ENCODE assay signal across 9 mouse cellular contexts in the genomic region with DNA sequence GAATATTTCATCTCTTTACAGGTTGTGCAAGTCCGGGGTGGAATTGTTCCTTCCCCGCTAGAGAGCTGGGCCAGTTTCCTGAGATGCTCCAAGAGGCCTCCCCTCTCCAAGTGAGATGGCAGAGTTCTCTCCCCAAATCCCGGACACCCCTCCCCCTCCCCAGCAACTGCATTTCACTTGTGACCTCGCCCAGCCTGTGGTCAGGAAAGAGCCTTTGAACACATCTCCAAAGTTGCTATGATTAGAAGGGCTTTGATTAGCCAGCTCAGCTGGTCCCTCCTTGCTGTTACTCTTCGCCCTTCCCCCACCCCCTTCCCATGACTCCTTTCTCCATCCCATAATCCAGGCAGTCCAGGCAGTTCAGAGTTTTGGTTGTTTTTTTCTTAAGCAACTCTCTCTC.
DNase-seq lines count a peak whose midpoint lies in the region; ATAC-seq and TF ChIP-seq lines count a peak whose summit lies in the region.
"Had no signal": no experiment of that assay in that cellular context is flagged by ENCODE, and none has a peak within 500 bp of the region (broad histone marks: within the 10 kb centered on the region; RNA-seq: fewer than 3 reads in every experiment).

No protein-coding gene starts in this region.

- peaks cover 14% of the 10 kb centered on the region for H3K4me1 ChIP-seq in lung, embryonic 14.5 days (ENCODE audit: insufficient read depth)
- peaks cover 5% of the 10 kb centered on the region; the same call in 1 of the 2 replicates for H3K4me1 ChIP-seq in neural tube, embryonic 11.5 days (ENCODE audit: control insufficient read depth, insufficient read depth, low read length)

- peak overlapping the region; percentile 39; the same call in 1 of the 2 replicates for H3K4me2 ChIP-seq in lung, embryonic 14.5 days
- no peak overlapping the region for H3K4me2 ChIP-seq in neural tube, embryonic 11.5 days (ENCODE audit: low read depth)
- H3K4me2 ChIP-seq: embryonic facial prominence, embryonic 13.5 days had no signal

- no peak overlapping the region for H3K4me3 ChIP-seq in lung, embryonic 14.5 days (ENCODE audit: low read depth, low read length)
- H3K4me3 ChIP-seq in neural tube, embryonic 11.5 days (ENCODE audit: low read depth, low read length), result no peak overlapping the region
- H3K4me3 ChIP-seq: embryonic facial prominence, embryonic 13.5 days had no signal

- no peak overlapping the region for H3K9ac ChIP-seq in lung, embryonic 14.5 days
- H3K9ac ChIP-seq in neural tube, embryonic 11.5 days (ENCODE audit: low read length), result no peak overlapping the region
- H3K9ac ChIP-seq: embryonic facial prominence, embryonic 13.5 days had no signal

- no peak for TF ChIP-seq CTCF in lung, embryonic 14.5 days (IDR thresholded peaks at IDR 0.05; ENCODE audit: low read depth)

- ATAC-seq in lung, embryonic 14.5 days (ENCODE audit: insufficient read depth), result peak; percentile 84
- no peak for ATAC-seq in neural tube, embryonic 11.5 days (ENCODE audit: insufficient read depth, low FRiP score, low TSS enrichment)

- no peaks in the 10 kb centered on the region for H3K9me3 ChIP-seq in lung, embryonic 14.5 days (ENCODE audit: low read depth, low read length)
- H3K9me3 ChIP-seq in neural tube, embryonic 11.5 days (ENCODE audit: control insufficient read depth, low read length), result no peaks in the 10 kb centered on the region
- H3K9me3 ChIP-seq: embryonic facial prominence, embryonic 13.5 days had no signal

- WGBS in lung, embryonic 14.5 days, result 11% methylated on average over 5 of the region's 5 CpGs
- 35% methylated on average over 5 of the region's 5 CpGs for WGBS in neural tube, embryonic 11.5 days

- no peaks in the 10 kb centered on the region for H3K36me3 ChIP-seq in lung, embryonic 14.5 days (ENCODE audit: insufficient read depth)
- no peaks in the 10 kb centered on the region for H3K36me3 ChIP-seq in neural tube, embryonic 11.5 days (ENCODE audit: control insufficient read depth, insufficient read depth, low read length)
- H3K36me3 ChIP-seq: embryonic facial prominence, embryonic 13.5 days had no signal

- DNase-seq in adrenal gland, adult 2 months, result peak; percentile 33
- no peak for DNase-seq in adrenal gland, postnatal 4 days (ENCODE audit: low spot score in 2 of 2)
- peak; percentile 71 for DNase-seq in lung, embryonic 14.5 days
- DNase-seq in lung, postnatal 25 days (ENCODE audit: low spot score), result no peak
- DNase-seq in kidney, postnatal 10 days, result peak; percentile 65
- DNase-seq in neural tube, embryonic 11.5 days (ENCODE audit: low spot score), result peak; percentile 35
- no peak for DNase-seq in layer of hippocampus, postnatal 14 days (ENCODE audit: low spot score in 2 of 2)
- no peak for DNase-seq in spleen, adult 18-20 months

- H3K27ac ChIP-seq in lung, embryonic 14.5 days (ENCODE audit: low read depth), result peak overlapping the region; percentile 64
- H3K27ac ChIP-seq in neural tube, embryonic 11.5 days (ENCODE audit: low read depth, low read length), result no peak overlapping the region

- no peaks in the 10 kb centered on the region for H3K27me3 ChIP-seq in lung, embryonic 14.5 days (ENCODE audit: insufficient read depth, low read length)
- no peaks in the 10 kb centered on the region for H3K27me3 ChIP-seq in neural tube, embryonic 11.5 days (ENCODE audit: control insufficient read depth, insufficient read depth, low read length)
- H3K27me3 ChIP-seq: embryonic facial prominence, embryonic 13.5 days had no signal

Comparison
In these comparisons a context has a peak if more than half of its experiments do, and no peak if none do; other contexts are left out.
1. DNase-seq: peak in adrenal gland, adult 2 months (single experiment), lung, embryonic 14.5 days (single experiment), kidney, postnatal 10 days (single experiment) and neural tube, embryonic 11.5 days (single experiment); none in adrenal gland, postnatal 4 days (0 of 2), lung, postnatal 25 days (single experiment), layer of hippocampus, postnatal 14 days (0 of 2) and spleen, adult 18-20 months (0 of 2).